Mouse (Mus musculus): ENCODE data around the gene Radil.

DNA sequence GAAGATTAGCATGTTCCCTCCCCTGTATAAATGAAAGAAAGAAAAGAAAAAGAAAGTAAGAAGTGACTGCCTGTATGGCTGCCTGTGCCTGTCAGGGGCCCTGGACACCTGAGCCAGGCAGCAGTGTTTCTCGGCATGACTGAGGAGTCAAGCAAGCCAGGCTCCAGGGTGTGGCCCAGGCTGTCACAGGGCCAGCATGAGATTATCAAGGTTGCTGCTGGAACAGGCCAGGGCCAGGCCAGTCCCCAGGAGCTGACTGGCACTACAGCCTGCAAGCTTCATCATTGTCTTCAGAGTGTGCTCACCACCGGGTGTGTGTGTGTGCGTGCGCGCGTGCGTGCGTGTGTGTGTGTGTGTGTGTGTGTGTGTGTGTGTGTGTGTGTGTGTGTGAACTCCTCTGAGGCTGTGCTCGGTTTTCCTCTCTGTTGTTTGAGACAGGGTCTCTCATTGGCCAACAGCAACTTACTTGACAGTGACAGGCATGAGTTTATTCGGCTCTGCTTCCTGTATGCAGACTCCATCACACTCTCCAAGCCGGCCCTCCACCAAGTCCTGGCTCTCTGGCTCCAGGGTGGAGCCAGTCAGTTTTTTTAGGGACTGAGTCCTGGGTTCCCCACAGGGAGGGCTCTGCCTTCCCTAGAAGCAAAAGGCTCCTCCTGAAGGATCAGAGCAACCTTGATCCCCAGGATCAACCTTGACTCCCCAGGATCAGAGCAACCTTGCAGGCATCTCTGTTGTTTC is 105.9 kb downstream of the Radil start:
- no peak for TF ChIP-seq GATA1 (IDR thresholded peaks at IDR 0.05; ENCODE audit: borderline replicate concordance, low read length)
- no peak for TF ChIP-seq FLI1 (IDR thresholded peaks at IDR 0.05; ENCODE audit: low read length)
